Mouse (Mus musculus): ENCODE data around the gene 1700056E22Rik. TPM values are rescaled to one million over a fixed set of nuclear protein-coding genes. Genes with fewer than 3 reads are reported as not detected.

1700056E22Rik gene
- polyA plus RNA-seq, 1 experiment, result 3.2 TPM

GRCm38 (mm10) chr1:184034741-184035181, 660 bp upstream of the 1700056E22Rik start:
- Histone ChIP-seq H3K4me2 (ENCODE audit: low read depth) (peak overlapping the region; percentile 48), H3K4me3 (peak overlapping the region; percentile 81), H3K79me2 (ENCODE audit: control insufficient read depth, insufficient read depth) (peaks cover 54% of the 10 kb centered on the region), H3ac (ENCODE audit: control insufficient read depth, insufficient read length) (peak overlapping the region; percentile 24), H3K27me3 (ENCODE audit: control insufficient read depth, insufficient read depth, insufficient read length) (no peaks in the 10 kb centered on the region), H3K36me3 (ENCODE audit: control insufficient read depth, insufficient read depth) (peaks cover 15% of the 10 kb centered on the region)
- no peak for TF ChIP-seq USF1 (IDR thresholded peaks at IDR 0.05; ENCODE audit: low read depth)
- TF ChIP-seq E2F4 (IDR thresholded peaks at IDR 0.05; ENCODE audit: insufficient read depth), result no peak
- TF ChIP-seq TCF3 (IDR thresholded peaks at IDR 0.05; ENCODE audit: insufficient read length, low read depth), result no peak
- TF ChIP-seq MYOD1 (IDR thresholded peaks at IDR 0.05; ENCODE audit: control insufficient read depth in 1 of 3, insufficient read length in 2 of 3, low read depth in 2 of 3), result no peak
- no peak for TF ChIP-seq POLR2AphosphoS2 (IDR thresholded peaks at IDR 0.05; ENCODE audit: insufficient read length, low read depth)
- TF ChIP-seq MAX (IDR thresholded peaks at IDR 0.05; ENCODE audit: low read depth), result no peak
- TF ChIP-seq REST (IDR thresholded peaks at IDR 0.05; ENCODE audit: insufficient read depth, insufficient read length), result no peak
- no peak for TF ChIP-seq SRF (IDR thresholded peaks at IDR 0.05; ENCODE audit: control insufficient read depth, insufficient read length, low read depth)
- TF ChIP-seq MYOG (IDR thresholded peaks at IDR 0.05; ENCODE audit: control insufficient read depth in 1 of 3, insufficient read depth in 1 of 3, insufficient read length in 2 of 3, low read depth in 2 of 3), result no peak
- no peak for TF ChIP-seq CEBPB (IDR thresholded peaks at IDR 0.05; ENCODE audit: insufficient read depth, poor library complexity, severe bottlenecking)
- TF ChIP-seq TCF12 (IDR thresholded peaks at IDR 0.05; ENCODE audit: insufficient read depth, poor library complexity, severe bottlenecking), result no peak
- TF ChIP-seq POLR2A (IDR thresholded peaks at IDR 0.05; ENCODE audit: insufficient read length, low read depth), result no peak

- Histone ChIP-seq H3K4me3 (peak overlapping the region; percentile 81), H3K27me3 (ENCODE audit: control insufficient read depth, insufficient read depth, insufficient read length) (no peaks in the 10 kb centered on the region), H3K4me2 (ENCODE audit: low read depth) (peak overlapping the region; percentile 93), H3K79me2 (ENCODE audit: control insufficient read depth, insufficient read depth) (peaks cover 42% of the 10 kb centered on the region), H3K36me3 (ENCODE audit: control insufficient read depth, insufficient read depth) (peaks cover 7% of the 10 kb centered on the region), H3ac (ENCODE audit: control insufficient read depth, insufficient read length) (peak overlapping the region; percentile 24)
- TF ChIP-seq POLR2A (IDR thresholded peaks at IDR 0.05; ENCODE audit: insufficient read length, low read depth), result peak; percentile 68
- no peak for TF ChIP-seq CEBPB (IDR thresholded peaks at IDR 0.05; ENCODE audit: insufficient read depth, poor library complexity, severe bottlenecking)
- no peak for TF ChIP-seq TCF12 (IDR thresholded peaks at IDR 0.05; ENCODE audit: insufficient read depth, poor library complexity, severe bottlenecking)
- TF ChIP-seq MAX (IDR thresholded peaks at IDR 0.05; ENCODE audit: low read depth), result no peak
- TF ChIP-seq MYOG (IDR thresholded peaks at IDR 0.05; ENCODE audit: control insufficient read depth in 1 of 3, insufficient read depth in 1 of 3, insufficient read length in 2 of 3, low read depth in 2 of 3), result peak in 1 of 3 experiments; percentile 35
- TF ChIP-seq SRF (IDR thresholded peaks at IDR 0.05; ENCODE audit: control insufficient read depth, insufficient read length, low read depth), result no peak
- TF ChIP-seq POLR2AphosphoS2 (IDR thresholded peaks at IDR 0.05; ENCODE audit: insufficient read length, low read depth), result no peak
- TF ChIP-seq E2F4 (IDR thresholded peaks at IDR 0.05; ENCODE audit: insufficient read depth), result no peak
- peak in 1 of 3 experiments; percentile 67 for TF ChIP-seq MYOD1 (IDR thresholded peaks at IDR 0.05; ENCODE audit: control insufficient read depth in 1 of 3, insufficient read length in 2 of 3, low read depth in 2 of 3)
Observed at GRCm38 (mm10) chr1:184033390-184034010, 601 bp downstream of the 1700056E22Rik start.

GRCm38 (mm10) chr1:184032682-184033389, 1.3 kb downstream of the 1700056E22Rik start:
- peaks cover 3% of the 10 kb centered on the region for H3K36me3 ChIP-seq (ENCODE audit: control insufficient read depth, insufficient read depth)
- peak overlapping the region; percentile 24 for H3ac ChIP-seq (ENCODE audit: control insufficient read depth, insufficient read length)
- peak overlapping the region; percentile 81 for H3K4me3 ChIP-seq
- H3K79me2 ChIP-seq (ENCODE audit: control insufficient read depth, insufficient read depth), result peaks cover 35% of the 10 kb centered on the region
- peak overlapping the region; percentile 93 for H3K4me2 ChIP-seq (ENCODE audit: low read depth)
- no peaks in the 10 kb centered on the region for H3K27me3 ChIP-seq (ENCODE audit: control insufficient read depth, insufficient read depth, insufficient read length)
- no peak for TF ChIP-seq POLR2A (IDR thresholded peaks at IDR 0.05; ENCODE audit: insufficient read length, low read depth)
- no peak for TF ChIP-seq MYOG (IDR thresholded peaks at IDR 0.05; ENCODE audit: control insufficient read depth in 1 of 3, insufficient read depth in 1 of 3, insufficient read length in 2 of 3, low read depth in 2 of 3)
- TF ChIP-seq CEBPB (IDR thresholded peaks at IDR 0.05; ENCODE audit: insufficient read depth, poor library complexity, severe bottlenecking), result no peak
- TF ChIP-seq USF1 (IDR thresholded peaks at IDR 0.05; ENCODE audit: low read depth), result no peak
- TF ChIP-seq SRF (IDR thresholded peaks at IDR 0.05; ENCODE audit: control insufficient read depth, insufficient read length, low read depth), result no peak
- TF ChIP-seq MYOD1 (IDR thresholded peaks at IDR 0.05; ENCODE audit: control insufficient read depth in 1 of 3, insufficient read length in 2 of 3, low read depth in 2 of 3), result no peak
- no peak for TF ChIP-seq POLR2AphosphoS2 (IDR thresholded peaks at IDR 0.05; ENCODE audit: insufficient read length, low read depth)
- TF ChIP-seq TCF3 (IDR thresholded peaks at IDR 0.05; ENCODE audit: insufficient read length, low read depth), result no peak
- no peak for TF ChIP-seq MAX (IDR thresholded peaks at IDR 0.05; ENCODE audit: low read depth)
- no peak for TF ChIP-seq E2F4 (IDR thresholded peaks at IDR 0.05; ENCODE audit: insufficient read depth)

GRCm38 (mm10) chr1:184030070-184030802, 3.9 kb downstream of the 1700056E22Rik start:
- no peak overlapping the region for H3K4me2 ChIP-seq (ENCODE audit: low read depth)
- TF ChIP-seq POLR2A (IDR thresholded peaks at IDR 0.05; ENCODE audit: insufficient read length, low read depth), result no peak
- TF ChIP-seq USF1 (IDR thresholded peaks at IDR 0.05; ENCODE audit: low read depth), result no peak
- no peak for TF ChIP-seq MYOD1 (IDR thresholded peaks at IDR 0.05; ENCODE audit: control insufficient read depth in 1 of 3, insufficient read length in 2 of 3, low read depth in 2 of 3)
- TF ChIP-seq TCF12 (IDR thresholded peaks at IDR 0.05; ENCODE audit: insufficient read depth, poor library complexity, severe bottlenecking), result no peak
- no peak for TF ChIP-seq SRF (IDR thresholded peaks at IDR 0.05; ENCODE audit: control insufficient read depth, insufficient read length, low read depth)
- TF ChIP-seq POLR2AphosphoS2 (IDR thresholded peaks at IDR 0.05; ENCODE audit: insufficient read length, low read depth), result no peak
- no peak for TF ChIP-seq REST (IDR thresholded peaks at IDR 0.05; ENCODE audit: insufficient read depth, insufficient read length)
- TF ChIP-seq MAX (IDR thresholded peaks at IDR 0.05; ENCODE audit: low read depth), result no peak
- no peak for TF ChIP-seq E2F4 (IDR thresholded peaks at IDR 0.05; ENCODE audit: insufficient read depth)
- no peak for TF ChIP-seq MYOG (IDR thresholded peaks at IDR 0.05; ENCODE audit: control insufficient read depth in 1 of 3, insufficient read depth in 1 of 3, insufficient read length in 2 of 3, low read depth in 2 of 3)
- TF ChIP-seq CEBPB (IDR thresholded peaks at IDR 0.05; ENCODE audit: insufficient read depth, poor library complexity, severe bottlenecking), result no peak
- TF ChIP-seq TCF3 (IDR thresholded peaks at IDR 0.05; ENCODE audit: insufficient read length, low read depth), result no peak
- no peak overlapping the region for H3K4me3 ChIP-seq
- no peaks in the 10 kb centered on the region for H3K36me3 ChIP-seq (ENCODE audit: control insufficient read depth, insufficient read depth)
- no peak overlapping the region for H3ac ChIP-seq (ENCODE audit: control insufficient read depth, insufficient read length)
- H3K79me2 ChIP-seq (ENCODE audit: control insufficient read depth, insufficient read depth), result peaks cover 9% of the 10 kb centered on the region
- no peaks in the 10 kb centered on the region for H3K27me3 ChIP-seq (ENCODE audit: control insufficient read depth, insufficient read depth, insufficient read length)
